Mouse (Mus musculus): ENCODE measurements around the gene Epb41l3.

GRCm38 (mm10) chr17:69077544-69077920 lies 2.0 kb downstream of the Epb41l3 start:
- TF ChIP-seq GABPA (IDR thresholded peaks at IDR 0.05; ENCODE audit: low read depth, low read length), result no peak
- no peak for TF ChIP-seq SIN3A (IDR thresholded peaks at IDR 0.05; ENCODE audit: low read length)
- TF ChIP-seq HCFC1 (IDR thresholded peaks at IDR 0.05; ENCODE audit: low read depth, low read length), result no peak
- no peak for TF ChIP-seq ZKSCAN1 (IDR thresholded peaks at IDR 0.05; ENCODE audit: low read depth, low read length)
- no peak for TF ChIP-seq BHLHE40 (IDR thresholded peaks at IDR 0.05; ENCODE audit: borderline replicate concordance, low read depth, low read length)

Measured in MEL (cell line).